Mouse (Mus musculus): ENCODE measurements around the gene Agpat2.

Gene Agpat2

GRCm38 (mm10) chr2:26574862-26575261 is 29.4 kb downstream of the Agpat2 start:
- no peak for DNase-seq (ENCODE audit: low spot score)

GRCm38 (mm10) chr2:26573807-26574206 is 30.4 kb downstream of the Agpat2 start:
- DNase-seq (ENCODE audit: low spot score): no peak

DNA sequence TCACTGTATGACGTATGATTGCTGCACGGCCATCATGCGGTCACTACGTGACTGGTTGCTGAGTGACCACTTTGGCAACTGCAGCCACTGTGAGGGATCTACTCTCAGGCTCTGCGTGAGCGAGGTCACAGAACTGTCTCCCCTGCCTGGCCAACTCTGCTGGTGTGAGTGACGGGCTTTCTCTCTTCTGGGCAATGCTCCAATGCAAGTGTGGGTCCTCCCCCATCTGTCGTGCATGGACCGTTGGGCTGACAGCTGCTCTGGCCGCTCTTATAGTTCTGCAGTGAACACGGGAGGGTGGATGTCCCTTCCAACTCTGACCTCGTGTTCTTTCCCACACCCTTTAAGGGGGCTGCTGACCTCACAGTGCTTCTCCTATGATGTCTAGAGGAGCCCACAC is 30.8 kb downstream of the Agpat2 start:
- no peak for DNase-seq (ENCODE audit: low spot score)

GRCm38 (mm10) chr2:26571826-26572225 is 32.4 kb downstream of the Agpat2 start:
- DNase-seq (ENCODE audit: low spot score): no peak

DNA sequence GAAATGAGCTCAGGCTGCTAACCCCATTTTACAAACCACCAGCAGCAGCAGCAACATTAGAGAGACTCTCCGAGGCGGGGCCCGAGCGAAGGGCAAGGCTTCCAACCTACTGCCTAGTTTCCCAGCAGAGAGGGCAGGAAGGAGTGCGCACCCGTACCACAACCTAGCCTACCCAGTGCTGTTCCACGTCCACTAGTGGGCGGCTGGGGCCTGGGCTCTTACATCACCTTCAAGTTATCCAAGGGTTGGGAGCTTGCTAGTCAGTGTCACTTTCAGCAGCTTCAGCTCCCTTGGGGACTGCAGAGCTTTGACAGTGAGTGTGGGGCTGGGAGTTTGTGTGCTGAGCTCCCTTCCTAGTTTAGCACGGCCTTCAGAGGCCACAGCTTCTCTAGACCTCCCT is 32.8 kb downstream of the Agpat2 start:
- DNase-seq (ENCODE audit: low spot score): no peak

DNA sequence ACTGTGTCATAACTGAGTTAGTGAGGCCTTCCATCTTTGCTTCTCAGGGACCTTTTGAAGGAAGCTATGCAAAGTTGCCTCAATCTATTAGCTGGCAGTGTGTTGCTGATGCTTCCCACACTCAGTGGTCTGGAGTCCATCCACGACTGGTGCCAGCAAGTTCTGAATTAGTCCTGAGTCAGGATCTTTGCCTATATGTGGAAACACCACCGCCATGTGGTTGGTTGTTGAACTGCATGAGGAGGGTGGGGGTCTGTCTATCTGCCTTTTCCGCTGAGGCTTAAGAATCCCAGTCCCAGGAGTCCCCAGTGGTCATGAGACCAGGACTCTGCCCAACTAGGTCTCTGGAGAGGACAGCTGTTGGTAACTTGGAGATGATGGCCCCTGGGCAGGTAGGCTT is 34.2 kb downstream of the Agpat2 start:
- DNase-seq (ENCODE audit: low spot score): no peak

DNA sequence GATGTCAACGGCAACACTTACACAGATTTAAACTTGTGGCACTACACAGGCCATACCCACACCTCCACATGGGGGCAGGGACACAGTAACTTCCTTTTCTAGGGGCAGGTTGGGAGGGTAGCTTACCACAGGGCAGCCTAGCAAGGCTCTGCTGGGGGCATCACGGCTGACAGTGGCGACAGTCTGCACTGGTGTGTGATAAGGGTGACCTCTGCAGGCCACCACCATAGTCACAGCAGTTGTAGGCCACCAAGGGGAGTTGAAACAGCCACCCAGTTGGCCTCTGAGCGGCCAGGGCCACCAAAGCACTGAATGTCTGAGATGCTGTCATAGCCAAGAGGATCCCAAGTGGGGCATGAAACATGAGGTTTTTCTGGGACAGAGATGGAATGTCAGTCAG is 38.0 kb downstream of the Agpat2 start:
- no peak for DNase-seq (ENCODE audit: low spot score)

DNA sequence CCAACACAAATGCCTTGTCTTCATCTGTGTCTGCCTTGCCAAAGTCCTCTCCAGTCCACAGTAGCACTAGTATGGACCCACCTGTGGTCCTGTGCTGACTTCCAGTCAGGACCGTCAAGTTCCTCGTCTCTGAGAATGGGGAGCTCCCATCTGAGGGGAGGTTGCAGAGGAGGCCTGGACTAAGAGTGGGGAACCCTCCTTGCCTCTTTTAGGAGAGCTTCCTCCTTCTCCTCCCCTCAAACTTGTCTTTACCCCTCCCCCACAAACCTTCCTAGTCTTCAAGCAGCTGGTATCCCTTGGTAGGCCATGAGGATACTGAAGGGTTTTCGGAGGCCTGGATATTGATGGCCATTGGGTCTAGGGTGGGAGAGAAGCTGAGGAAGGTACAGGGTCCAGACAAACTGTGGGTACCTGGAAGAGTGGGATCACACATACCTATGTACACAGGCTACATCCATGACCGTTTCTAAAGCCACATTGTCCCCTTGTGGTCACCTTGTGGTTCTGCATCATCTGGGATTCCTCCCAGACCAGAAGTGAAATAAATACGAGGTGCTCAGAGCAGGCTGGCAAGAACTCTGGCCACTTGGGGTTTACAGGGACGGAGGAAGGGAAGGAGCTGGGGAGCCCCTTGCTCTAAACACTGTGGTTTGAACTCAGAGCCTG is 42.7 kb downstream of the Agpat2 start:
- no peak for DNase-seq (ENCODE audit: low spot score)

DNA sequence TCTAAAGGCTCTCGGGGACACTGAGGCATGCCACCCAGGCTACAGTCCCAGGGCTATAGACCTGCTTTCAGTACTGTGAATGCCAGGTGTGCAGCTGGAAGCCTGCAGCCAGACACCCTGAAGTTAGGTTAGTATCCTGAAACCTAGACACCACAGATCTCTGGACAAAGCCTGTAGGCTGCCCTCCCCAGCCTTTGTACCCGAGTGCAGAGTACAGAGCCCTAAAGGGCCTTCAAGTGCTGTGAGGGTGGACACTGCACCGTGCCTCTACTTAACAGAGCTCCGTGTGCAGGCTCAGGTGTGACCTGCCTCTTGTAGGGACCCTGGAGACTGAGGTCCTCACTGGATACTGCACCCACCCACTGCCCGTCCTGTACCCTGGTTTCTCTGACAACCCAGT is 43.7 kb downstream of the Agpat2 start:
- DNase-seq (ENCODE audit: low spot score): no peak

DNA sequence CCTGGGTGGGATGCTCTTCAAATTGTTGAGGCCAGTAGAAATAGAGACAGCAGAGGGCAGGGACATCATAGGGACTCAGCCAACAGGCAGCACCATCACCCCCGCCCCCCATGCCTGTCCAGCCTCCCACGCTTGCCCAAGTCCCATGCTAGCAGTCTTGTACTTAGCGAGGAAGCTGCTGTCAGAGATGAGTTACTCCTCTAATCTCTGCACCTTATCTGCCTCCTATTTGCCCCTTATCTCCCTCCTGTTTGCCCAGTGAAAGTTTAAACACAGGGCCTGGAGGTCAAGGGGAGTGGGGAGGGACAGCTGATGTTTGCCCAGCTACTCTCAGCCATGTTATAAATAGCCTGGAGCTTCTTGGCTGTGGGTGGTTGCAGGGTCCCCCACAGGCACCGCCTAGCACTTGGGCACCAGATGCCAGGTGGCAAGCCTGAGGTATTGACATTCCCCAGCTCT is 47.7 kb downstream of the Agpat2 start:
- no peak for DNase-seq (ENCODE audit: low spot score)

DNA sequence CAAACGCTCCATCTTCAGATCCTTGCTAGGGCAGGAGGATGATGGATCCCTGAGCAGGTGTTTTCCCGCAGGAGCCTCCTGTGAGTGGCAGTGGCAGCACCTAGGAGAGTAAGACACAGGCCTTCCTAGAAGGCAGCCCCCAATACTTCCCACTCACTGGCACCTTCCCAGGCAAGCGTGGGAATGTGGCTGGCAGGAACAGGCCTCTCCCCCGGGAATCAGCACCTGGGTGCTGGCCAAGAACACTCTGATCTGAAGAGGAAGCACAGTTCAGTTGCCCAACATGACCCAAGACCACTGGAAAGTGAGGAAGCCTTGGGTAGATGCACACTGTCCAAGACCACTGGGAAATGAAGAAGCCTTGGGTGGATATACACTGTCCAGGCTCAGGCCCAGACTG is 49.1 kb downstream of the Agpat2 start:
- DNase-seq (ENCODE audit: low spot score): no peak

DNA sequence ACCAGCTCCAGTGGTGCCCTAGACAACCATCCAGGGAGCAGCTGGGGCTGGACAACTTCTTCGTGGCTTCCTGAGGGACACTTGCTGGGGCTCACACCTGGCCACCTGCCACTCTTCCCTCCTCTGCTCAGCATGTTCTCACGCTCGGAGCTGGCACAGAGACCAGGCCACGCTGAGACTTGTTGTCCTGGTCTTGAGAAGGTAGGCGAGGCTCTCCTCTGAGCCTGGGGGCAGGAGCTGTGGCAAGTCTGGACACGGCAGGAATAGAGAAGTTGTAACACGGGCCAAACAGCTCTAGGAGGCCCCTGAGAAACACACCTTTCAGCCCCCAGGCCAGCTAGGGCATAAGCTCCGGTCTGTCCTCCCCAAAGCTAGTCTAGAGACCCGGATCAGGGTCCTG is 50.3 kb downstream of the Agpat2 start:
- DNase-seq (ENCODE audit: low spot score): no peak

- DNase-seq (ENCODE audit: low spot score): no peak
Measured at GRCm38 (mm10) chr2:26552066-26552465, 52.2 kb downstream of the Agpat2 start.

GRCm38 (mm10) chr2:26551446-26551845 is 52.8 kb downstream of the Agpat2 start:
- no peak for DNase-seq (ENCODE audit: low spot score)

DNA sequence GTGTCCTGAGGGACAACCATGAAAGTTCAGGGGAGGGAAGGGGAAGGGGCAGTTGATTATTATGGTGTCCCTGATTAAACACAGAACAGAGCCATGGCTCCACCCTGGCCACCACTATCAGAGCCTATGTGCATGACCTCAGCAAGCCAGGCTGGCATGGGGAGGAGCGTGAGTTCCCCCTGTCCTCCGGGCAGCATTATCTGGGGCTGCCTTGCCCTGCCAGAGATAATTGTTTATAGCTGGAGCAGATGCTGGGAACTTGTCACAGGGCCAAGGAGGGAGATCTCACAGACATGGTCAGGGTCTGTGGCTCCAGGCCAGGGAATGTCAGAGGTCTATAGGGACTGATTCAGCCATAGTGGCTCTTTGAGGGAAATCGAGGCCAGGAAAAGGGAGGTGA is 53.4 kb downstream of the Agpat2 start:
- no peak for DNase-seq (ENCODE audit: low spot score)

DNA sequence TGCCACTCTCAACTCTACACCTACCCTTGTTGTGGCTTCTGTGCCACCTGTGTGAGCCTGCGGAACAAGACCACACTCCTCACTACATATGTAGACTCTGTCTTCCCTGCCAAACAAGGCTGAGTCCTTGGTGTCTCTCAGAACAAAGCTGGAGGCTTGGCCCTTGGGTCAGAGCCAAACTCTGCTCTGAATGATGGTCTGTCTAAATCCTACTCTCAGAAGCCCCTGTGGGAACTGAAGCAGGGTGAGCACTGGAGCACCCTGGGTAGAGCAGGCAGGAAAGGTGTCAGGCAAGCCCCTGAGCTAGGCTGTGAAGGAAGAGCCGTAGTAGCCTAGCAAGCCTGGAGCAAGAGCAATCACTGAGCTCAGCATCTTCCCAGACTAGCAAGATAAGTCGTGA is 54.0 kb downstream of the Agpat2 start:
- no peak for DNase-seq (ENCODE audit: low spot score)

DNA sequence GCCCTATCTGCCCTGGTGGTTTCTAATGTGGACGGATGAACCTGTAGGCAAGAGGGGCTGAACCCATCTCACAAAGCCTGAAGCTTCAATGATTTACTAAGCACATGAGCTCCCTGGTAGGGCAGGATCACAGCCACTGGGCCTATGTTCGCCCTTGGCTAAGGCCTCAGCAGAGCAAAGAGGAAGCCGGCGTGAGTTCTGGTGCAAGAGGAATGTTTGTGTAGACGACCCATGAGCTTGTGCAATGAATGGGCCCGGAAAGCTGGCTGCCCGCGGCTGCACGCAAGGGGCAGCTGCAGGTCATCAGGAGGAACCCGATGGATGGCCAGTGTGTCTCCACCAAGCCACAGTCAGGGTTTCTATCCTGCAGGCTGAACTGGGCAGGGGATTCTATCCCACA is 54.4 kb downstream of the Agpat2 start:
- no peak for DNase-seq (ENCODE audit: low spot score)

DNA sequence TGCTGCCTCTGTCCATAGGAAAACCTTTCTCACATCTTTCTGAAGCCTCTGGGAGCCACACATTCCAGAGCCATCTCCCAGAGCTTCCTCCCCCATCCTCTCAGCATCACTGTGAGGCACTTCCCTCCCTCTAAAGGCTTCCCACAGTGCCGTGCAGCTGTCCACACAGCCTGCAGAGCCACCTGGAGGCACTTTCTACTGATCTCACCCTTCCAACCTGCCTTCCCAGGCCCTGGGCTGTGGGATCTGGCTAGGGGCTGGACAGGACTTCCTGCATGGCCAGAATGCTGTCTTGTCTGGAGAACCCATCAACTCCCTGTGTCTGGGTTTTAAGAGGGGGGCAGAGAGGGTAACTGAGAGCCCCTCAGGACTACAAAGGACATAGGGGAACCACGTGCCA is 56.7 kb downstream of the Agpat2 start:
- no peak for DNase-seq (ENCODE audit: low spot score)

DNA sequence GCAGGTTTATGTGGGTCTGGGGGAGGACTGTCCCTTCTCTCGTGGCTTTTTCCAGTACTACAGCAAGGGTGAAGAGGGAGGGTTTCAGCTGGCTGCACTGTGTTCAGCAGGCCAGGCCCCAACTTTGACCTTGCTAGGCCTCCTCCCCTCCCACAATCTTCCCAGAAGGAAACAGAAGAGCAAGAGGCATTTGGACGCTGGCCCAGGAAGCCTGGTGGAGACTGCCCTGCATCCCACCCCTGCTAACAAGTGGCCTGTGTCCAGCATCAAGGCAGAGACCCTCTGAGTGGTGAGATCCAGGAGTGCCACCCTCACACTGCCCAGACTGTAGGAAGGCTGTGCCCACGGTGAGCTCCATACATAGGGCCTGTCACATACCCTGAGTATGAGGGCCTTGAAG is 60.0 kb downstream of the Agpat2 start:
- DNase-seq (ENCODE audit: low spot score): no peak

DNA sequence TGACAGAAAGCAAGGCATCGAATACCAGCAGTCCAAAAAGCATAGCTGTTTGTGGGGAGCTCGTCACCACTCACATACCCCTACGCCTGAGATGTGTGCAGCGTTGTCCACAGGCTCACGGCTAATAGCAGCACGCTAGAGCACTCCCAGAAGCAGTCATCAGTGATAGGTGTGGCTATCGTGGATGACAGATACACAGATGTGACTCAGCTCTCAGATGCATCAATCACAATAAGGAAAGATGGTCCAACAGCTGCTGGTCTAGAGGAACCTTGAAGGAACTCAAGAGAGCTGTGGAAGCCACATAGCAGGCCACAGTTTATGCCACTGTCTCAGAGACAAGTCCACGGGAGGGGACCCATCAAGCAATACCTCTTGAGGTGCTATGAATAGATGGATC is 60.4 kb downstream of the Agpat2 start:
- DNase-seq (ENCODE audit: low spot score): no peak

GRCm38 (mm10) chr2:26543155-26543554 is 61.1 kb downstream of the Agpat2 start:
- DNase-seq (ENCODE audit: low spot score): no peak
